Mouse (Mus musculus): ENCODE measurements around the gene C5ar2.

- no peak for TF ChIP-seq CTCF (IDR thresholded peaks at IDR 0.05; ENCODE audit: extremely low read depth, insufficient read depth, insufficient read length, insufficient replicate concordance)
- no peak for TF ChIP-seq POLR2A (IDR thresholded peaks at IDR 0.05; ENCODE audit: low read depth, low read length)
Measured at GRCm38 (mm10) chr7:16241787-16242186, 2.2 kb downstream of the C5ar2 start.
